Mouse (Mus musculus) R1 (cell line): ENCODE measurements at regions not wholly inside any gene's neighbourhood (a gene's known extent, or its start where the extent isn't known, plus 50 kb on each side); places are given as distances from the start of the nearest gene placed in this dataset.

Experiments
- DNase-seq: peaks from one replicate; pipeline ENCODE4 v3.0.0-alpha.2; 2018; ENCODE audit warnings: low read depth, low spot score

- no peak for DNase-seq
These were observed 147.8 kb downstream of the Gabrg2 start for GRCm38 (mm10) chr11:41852813-41853212.

DNA sequence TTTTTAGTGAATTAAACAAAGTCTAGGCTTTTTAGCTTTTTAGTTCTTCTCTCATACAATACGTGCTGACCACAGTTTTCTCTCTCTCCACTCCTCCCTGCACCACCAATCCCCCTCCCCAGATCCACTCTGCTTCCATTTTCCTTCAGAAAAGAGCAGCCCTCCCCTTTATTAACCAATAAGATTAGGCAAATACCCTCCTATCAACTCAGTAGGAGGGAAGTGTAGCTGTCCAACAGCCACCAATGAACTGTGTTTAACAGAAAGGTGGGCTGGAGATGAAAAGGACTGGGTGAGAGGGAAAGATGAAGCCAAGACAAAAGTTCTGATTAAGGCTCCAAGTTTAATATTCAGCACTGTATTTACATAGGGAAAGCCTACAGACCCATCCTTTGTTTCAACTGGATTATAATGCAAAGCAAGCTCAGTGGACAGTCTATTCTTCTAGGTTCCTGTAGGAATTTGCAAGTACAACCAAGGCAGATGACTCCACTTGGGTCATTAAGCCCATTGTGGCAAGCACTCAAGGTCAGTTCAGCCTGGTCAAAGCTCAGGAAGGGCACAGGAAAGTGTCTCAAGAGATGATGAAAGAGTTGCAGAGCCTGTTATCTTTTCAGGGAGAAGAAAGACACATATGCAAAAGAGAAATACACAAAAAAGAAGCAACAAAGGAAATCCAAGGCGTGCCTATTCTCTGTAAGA lies 174.5 kb downstream of the Gabrg2 start:
- DNase-seq = peak; percentile 11

- DNase-seq = no peak
These were observed 182.6 kb downstream of the Gabrg2 start for GRCm38 (mm10) chr11:41818014-41818413.

GRCm38 (mm10) chr11:41812996-41813395 lies 187.7 kb downstream of the Gabrg2 start:
- DNase-seq = no peak

DNA sequence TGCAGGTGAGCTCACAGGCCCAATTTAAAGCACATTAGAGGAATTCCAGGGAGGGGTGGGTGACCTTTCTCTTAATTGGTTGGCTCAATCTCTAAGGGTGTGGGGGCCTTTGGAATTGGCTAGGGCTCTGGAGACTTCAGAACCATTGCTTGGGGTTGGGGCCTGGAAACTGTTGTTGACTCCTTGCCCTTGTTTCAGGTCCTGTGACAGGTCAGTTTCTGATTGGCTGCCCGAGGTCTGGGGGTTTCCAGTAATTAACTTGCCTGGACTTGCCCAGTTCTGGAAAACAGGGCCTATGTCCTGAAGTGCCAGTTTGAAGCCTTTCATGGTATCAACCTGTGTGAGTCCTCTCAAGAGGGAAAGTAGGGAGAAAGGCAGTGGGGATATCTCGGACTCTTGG lies 191.8 kb downstream of the Gabrg2 start:
- peak; percentile 30 for DNase-seq

- DNase-seq = no peak
These were observed 208.5 kb downstream of the Gabrg2 start for GRCm38 (mm10) chr11:41792206-41792605.
